Mouse (Mus musculus) midbrain, embryonic 12.5 days (tissue): ENCODE results near the gene Pard6b. TPM values are rescaled to one million over a fixed set of nuclear protein-coding genes. Genes with fewer than 3 reads are reported as not detected.
"Not testable (repeated sequence)": the region's sequence is repeated elsewhere in the genome, so short reads cannot be mapped to it uniquely, and the experiment has no call there.

Experiments used
- ATAC-seq: fragments of 200-750 bp; cut with Nextera tagmentation; 2 replicates; pipeline ENCODE4 v1.8.0; 2017; ENCODE audit warnings: low read depth, moderate TSS enrichment, moderate library complexity; ENCODE audit not compliant: low FRiP score
- H3K27ac ChIP-seq: fragments of 300-500 bp; sonication (generic); replicated peaks from 2 replicates; pipeline ENCODE4 v1.5.1; 2016; ENCODE audit warnings: mild to moderate bottlenecking
- H3K27me3 ChIP-seq: fragments of 300-500 bp; sonication (generic); 2 replicates; pipeline ENCODE4 v1.6.1; 2016; ENCODE audit warnings: mild to moderate bottlenecking
- H3K36me3 ChIP-seq: fragments of 300-500 bp; sonication (generic); 2 replicates; pipeline ENCODE4 v1.6.1; 2016
- H3K4me1 ChIP-seq: fragments of 300-500 bp; sonication (generic); 2 replicates; pipeline ENCODE4 v1.6.1; 2016
- H3K4me2 ChIP-seq: fragments of 300-500 bp; sonication (generic); replicated peaks from 2 replicates; pipeline ENCODE4 v1.6.1; 2016; ENCODE audit warnings: mild to moderate bottlenecking, moderate library complexity
- H3K4me3 ChIP-seq: fragments of 300-500 bp; sonication (generic); 2 replicates; pipeline ENCODE4 v1.5.1; 2016; ENCODE audit warnings: mild to moderate bottlenecking
- H3K9ac ChIP-seq: fragments of 300-500 bp; sonication (generic); replicated peaks from 2 replicates; pipeline ENCODE4 v1.6.1; 2016; ENCODE audit warnings: mild to moderate bottlenecking, moderate library complexity
- H3K9me3 ChIP-seq: fragments of 300-500 bp; sonication (generic); 2 replicates; pipeline ENCODE4 v1.6.1; 2016; ENCODE audit warnings: mild to moderate bottlenecking
- WGBS: fragments of 180-500 bp; shearing (Covaris S2); methylation state at CpG from one replicate; pipeline ENCODE4 v1.1.7; 2016; 5-methylcytosine and 5-hydroxymethylcytosine counted together
- polyA plus RNA-seq: library from polyadenylated mRNA; unstranded; fragments of >200 nt; fragmentation: Nextera tagmentation; extraction: Ambion mirVana; gene quantifications from 2 replicates; pipeline ENCODE4 v1.2.1, GENCODE M21; 2016

Gene Pard6b
- polyA plus RNA-seq, 1 experiment from 2014 or later = 8.6 TPM

- WGBS = 73% methylated on average over 20 of the region's 20 CpGs
- Histone ChIP-seq H3K27ac (peak overlapping the region; percentile 81), H3K9me3 (no peaks in the 10 kb centered on the region), H3K36me3 (no peaks in the 10 kb centered on the region), H3K27me3 (no peaks in the 10 kb centered on the region), H3K4me3 (no peak overlapping the region), H3K4me1 (peaks cover 6% of the 10 kb centered on the region; the same call in 1 of the 2 replicates), H3K4me2 (no peak overlapping the region), H3K9ac (no peak overlapping the region; the same call in 1 of the 2 replicates)
- peak; percentile 66 for ATAC-seq
These were observed 25.9 kb downstream of the Pard6b start for GRCm38 (mm10) chr2:168106701-168107178.

DNA sequence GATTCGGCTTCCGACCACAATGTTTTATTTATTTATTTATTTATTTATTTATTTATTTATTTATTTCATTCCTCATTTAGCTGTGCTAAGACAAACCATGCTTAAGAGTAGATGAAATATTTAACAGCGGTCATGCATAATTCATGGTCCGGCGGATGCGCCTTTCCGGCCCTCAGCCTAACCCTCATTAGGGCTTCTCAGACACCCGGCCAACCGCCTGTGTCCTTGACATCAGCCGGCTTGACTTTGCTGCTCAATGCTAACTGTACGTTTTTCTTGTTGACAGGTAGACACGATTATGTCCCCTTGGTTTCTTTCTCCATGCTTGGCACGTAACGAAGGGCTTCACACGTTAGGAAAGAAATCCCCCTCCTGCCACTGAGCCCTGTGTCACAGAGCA is 26.6 kb downstream of the Pard6b start:
- Histone ChIP-seq H3K4me2 (no peak overlapping the region), H3K27ac (peak overlapping the region; percentile 81), H3K4me3 (no peak overlapping the region), H3K27me3 (no peaks in the 10 kb centered on the region), H3K36me3 (no peaks in the 10 kb centered on the region), H3K4me1 (peaks cover 6% of the 10 kb centered on the region; the same call in 1 of the 2 replicates), H3K9ac (no peak overlapping the region), H3K9me3 (no peaks in the 10 kb centered on the region)
- peak; percentile 50; the same call in 1 of the 2 replicates for ATAC-seq
- 71% methylated on average over 15 of the region's 15 CpGs for WGBS

DNA sequence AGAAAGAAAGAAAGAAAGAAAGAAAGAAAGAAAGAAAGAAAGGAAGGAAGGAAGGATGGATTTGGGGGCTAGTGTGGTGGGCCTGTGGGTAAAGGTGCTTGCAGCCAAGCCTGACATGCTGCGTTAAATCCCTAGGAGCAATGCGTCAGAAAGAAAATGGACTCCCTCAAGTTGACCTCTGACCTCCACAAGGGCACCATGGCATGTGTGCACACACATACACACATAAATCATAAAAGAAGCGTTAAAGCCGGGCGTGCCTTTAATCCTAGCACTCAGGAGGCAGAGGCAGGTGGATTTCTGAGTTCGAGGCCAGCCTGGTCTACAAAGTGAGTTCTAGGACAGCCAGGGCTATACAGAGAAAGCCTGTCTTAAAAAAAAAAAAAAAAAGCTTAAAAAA is 27.1 kb downstream of the Pard6b start:
- not testable (repeated sequence) for H3K27ac ChIP-seq, ATAC-seq, H3K36me3 ChIP-seq, H3K27me3 ChIP-seq, H3K4me1 ChIP-seq, H3K9me3 ChIP-seq, H3K4me2 ChIP-seq, H3K4me3 ChIP-seq, H3K9ac ChIP-seq
- 86% methylated on average over 6 of the region's 6 CpGs for WGBS

DNA sequence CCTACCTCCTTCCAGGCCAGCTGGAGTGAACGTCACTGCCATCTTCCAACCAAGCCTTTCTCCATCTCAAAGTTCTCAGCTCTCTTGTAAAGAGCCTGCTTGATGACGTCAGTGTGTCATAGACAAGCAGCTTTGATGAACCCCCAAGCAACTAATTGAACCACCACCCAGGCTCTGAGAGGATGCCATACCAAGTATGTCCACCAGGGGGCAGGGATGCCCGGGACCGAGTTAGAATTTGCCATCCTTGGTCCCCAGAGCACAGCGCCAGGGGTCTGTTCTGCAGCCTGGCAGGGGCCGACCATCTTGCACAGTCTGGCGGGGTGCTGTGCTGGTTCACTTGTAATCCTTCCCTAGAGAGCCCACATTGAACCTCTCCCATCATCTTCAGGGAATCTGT is 31.1 kb downstream of the Pard6b start:
- no peak overlapping the region for H3K27ac ChIP-seq
- no peak overlapping the region for H3K4me3 ChIP-seq
- H3K27me3 ChIP-seq = peaks cover 8% of the 10 kb centered on the region
- 8% methylated on average over 7 of the region's 7 CpGs for WGBS
- H3K36me3 ChIP-seq = no peaks in the 10 kb centered on the region
- ATAC-seq = peak; percentile 44; the same call in 1 of the 2 replicates
- no peak overlapping the region for H3K9ac ChIP-seq
- H3K4me2 ChIP-seq = no peak overlapping the region
- H3K4me1 ChIP-seq = peaks cover 12% of the 10 kb centered on the region
- H3K9me3 ChIP-seq = no peaks in the 10 kb centered on the region

DNA sequence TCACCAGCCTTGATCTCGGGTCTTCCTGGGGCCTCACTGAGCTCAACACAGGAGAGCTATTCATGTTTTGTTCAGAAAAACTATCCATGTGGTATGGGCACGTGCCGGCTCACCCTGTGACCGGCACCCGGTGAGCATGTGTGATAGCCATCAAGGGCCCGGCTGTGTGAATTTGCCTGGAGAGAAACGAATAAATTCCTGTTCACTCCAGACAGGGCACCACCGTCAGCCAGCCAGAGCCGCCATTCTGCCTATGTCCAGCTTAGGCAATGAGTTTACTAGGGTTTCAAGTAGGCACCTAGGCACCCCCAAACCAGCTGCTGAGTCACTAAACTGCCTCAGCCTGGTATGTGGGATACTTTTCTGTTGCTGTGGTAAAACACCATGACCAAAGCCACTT is 32.5 kb downstream of the Pard6b start:
- H3K4me2 ChIP-seq = no peak overlapping the region
- H3K9ac ChIP-seq = no peak overlapping the region
- ATAC-seq = no peak
- H3K27ac ChIP-seq = no peak overlapping the region
- peaks cover 18% of the 10 kb centered on the region for H3K27me3 ChIP-seq
- H3K9me3 ChIP-seq = no peaks in the 10 kb centered on the region
- H3K4me1 ChIP-seq = peaks cover 16% of the 10 kb centered on the region
- WGBS = 88% methylated on average over 9 of the region's 9 CpGs
- no peaks in the 10 kb centered on the region for H3K36me3 ChIP-seq
- H3K4me3 ChIP-seq = no peak overlapping the region

DNA sequence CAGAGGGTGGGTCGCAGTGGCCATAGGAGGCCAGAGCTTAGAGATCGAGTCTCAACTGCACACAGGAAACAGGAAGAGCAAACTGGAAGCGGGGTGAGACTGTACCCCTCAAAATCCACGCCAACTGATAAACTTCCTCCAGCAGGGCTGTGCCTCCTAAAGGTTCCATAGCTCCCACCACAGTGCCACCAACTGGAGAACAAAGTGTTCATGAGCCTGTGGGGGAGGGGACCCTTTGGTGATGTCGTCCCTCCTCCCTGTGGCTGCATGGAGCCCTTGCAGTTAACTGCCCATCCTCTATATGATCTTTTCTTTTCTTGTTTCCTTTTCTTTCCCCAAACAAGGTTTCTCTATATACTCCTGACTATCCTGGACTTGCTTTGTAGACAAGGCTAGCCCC is 32.9 kb downstream of the Pard6b start:
- Histone ChIP-seq H3K9me3 (no peaks in the 10 kb centered on the region), H3K4me3 (no peak overlapping the region), H3K4me2 (no peak overlapping the region), H3K27ac (no peak overlapping the region), H3K9ac (no peak overlapping the region), H3K36me3 (no peaks in the 10 kb centered on the region), H3K4me1 (peaks cover 16% of the 10 kb centered on the region), H3K27me3 (peaks cover 21% of the 10 kb centered on the region)
- WGBS = 80% methylated on average over 5 of the region's 5 CpGs
- no peak for ATAC-seq

DNA sequence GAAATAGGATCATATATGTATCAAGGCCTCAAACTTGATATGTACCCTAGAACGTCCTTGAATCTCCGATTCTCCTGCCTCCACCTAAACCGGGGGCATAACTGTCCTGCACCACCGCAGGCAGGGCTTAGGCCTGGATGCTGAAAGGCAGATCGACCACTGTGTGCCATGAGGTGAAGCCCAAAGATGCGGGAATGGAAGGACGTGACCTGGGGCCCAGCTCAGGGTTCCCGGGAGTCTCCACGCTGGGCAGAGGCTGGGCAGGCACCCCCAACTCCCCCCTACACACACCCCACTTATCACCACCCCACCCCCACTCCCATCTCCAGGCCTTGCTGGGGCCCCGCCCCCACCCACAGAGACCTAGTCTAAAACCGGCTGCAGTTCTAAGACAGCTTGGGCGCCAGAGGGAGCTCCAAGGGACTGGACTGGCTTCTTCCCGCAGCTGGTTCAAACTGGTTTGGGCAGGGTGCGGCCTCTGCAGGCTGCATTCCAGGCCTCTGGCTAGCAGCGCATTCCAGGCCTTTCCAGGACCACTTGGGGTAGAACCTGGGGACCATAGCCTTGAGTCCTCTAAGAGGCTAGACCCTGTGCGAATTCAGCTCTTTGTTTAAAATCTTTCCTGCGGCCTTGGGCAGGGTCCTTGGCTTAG is 34.0 kb downstream of the Pard6b start:
- WGBS = 14% methylated on average over 17 of the region's 17 CpGs
- Histone ChIP-seq H3K4me2 (no peak overlapping the region; the same call in 1 of the 2 replicates), H3K4me3 (no peak overlapping the region), H3K27me3 (peaks cover 26% of the 10 kb centered on the region), H3K9ac (0 out of 2 replicates have a peak overlapping the region, but pooled peaks have one; percentile 28), H3K9me3 (no peaks in the 10 kb centered on the region), H3K4me1 (peaks cover 16% of the 10 kb centered on the region), H3K36me3 (no peaks in the 10 kb centered on the region), H3K27ac (peak overlapping the region; percentile 61)
- peak; percentile 71 for ATAC-seq

- ATAC-seq = no peak
- Histone ChIP-seq H3K36me3 (no peaks in the 10 kb centered on the region), H3K4me3 (no peak overlapping the region), H3K4me1 (peaks cover 16% of the 10 kb centered on the region), H3K27me3 (peaks cover 26% of the 10 kb centered on the region), H3K9me3 (no peaks in the 10 kb centered on the region), H3K4me2 (no peak overlapping the region), H3K9ac (no peak overlapping the region; the same call in 1 of the 2 replicates), H3K27ac (no peak overlapping the region)
- WGBS = 92% methylated on average over 3 of the region's 3 CpGs
These were observed 35.0 kb downstream of the Pard6b start for GRCm38 (mm10) chr2:168115826-168116225.

DNA sequence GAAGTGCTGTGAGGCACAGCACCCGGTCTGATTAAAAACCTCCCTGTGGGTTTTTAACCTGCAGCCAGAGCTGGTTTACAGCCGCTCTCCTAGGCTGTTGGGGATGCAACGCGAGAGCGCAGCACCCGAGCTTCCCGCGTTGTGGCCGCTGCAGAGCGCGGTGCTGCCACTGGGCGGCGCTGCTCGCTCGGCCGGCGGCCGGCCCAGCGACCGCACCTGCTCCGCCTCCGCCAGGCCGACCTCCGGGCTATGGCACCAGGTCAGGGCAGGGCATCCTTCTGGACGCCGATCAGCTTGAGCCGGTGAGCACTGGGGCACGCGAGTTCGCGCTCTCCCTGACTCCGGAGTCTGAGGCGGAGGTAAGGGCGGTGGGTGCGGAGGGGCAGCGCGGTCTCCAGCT is 36.3 kb downstream of the Pard6b start:
- WGBS = 0% methylated on average over 37 of the region's 37 CpGs
- no peaks in the 10 kb centered on the region for H3K36me3 ChIP-seq

DNA sequence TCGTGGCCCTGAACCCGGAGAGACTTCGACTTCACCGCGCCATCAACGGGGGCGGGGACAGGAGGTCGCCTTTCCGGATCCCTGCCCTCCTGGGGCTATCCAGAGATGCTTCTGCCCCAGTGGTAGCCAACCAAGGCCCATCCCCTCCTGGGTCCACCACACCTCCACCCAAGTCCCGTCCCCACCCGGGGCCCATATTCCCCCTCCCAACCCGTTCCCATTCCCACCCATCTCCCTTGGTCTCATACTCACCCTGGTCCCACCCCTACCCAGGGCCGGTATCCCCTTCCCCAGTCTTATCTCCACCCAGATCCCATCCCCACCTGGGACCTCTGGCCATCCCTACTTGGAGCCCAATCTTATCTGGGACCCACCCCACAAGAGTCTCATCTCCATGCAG is 36.7 kb downstream of the Pard6b start:
- Histone ChIP-seq H3K4me2 (peak overlapping the region; percentile 62), H3K9me3 (no peaks in the 10 kb centered on the region), H3K36me3 (no peaks in the 10 kb centered on the region), H3K9ac (peak overlapping the region; percentile 53; the same call in 1 of the 2 replicates), H3K4me3 (peak overlapping the region; percentile 41), H3K4me1 (peaks cover 16% of the 10 kb centered on the region), H3K27ac (no peak overlapping the region), H3K27me3 (peaks cover 26% of the 10 kb centered on the region)
- 3% methylated on average over 13 of the region's 13 CpGs for WGBS
- peak; percentile 33; the same call in 1 of the 2 replicates for ATAC-seq

More for the DNA sequence above, 36.3 kb downstream of the Pard6b start:
- H3K27ac ChIP-seq = no peak overlapping the region
- peak overlapping the region; percentile 53; the same call in 1 of the 2 replicates for H3K9ac ChIP-seq
- peak; percentile 57; the same call in 1 of the 2 replicates for ATAC-seq
- peak overlapping the region; percentile 41 for H3K4me3 ChIP-seq
- peaks cover 26% of the 10 kb centered on the region for H3K27me3 ChIP-seq
- peak overlapping the region; percentile 62 for H3K4me2 ChIP-seq
- no peaks in the 10 kb centered on the region for H3K9me3 ChIP-seq
- peaks cover 16% of the 10 kb centered on the region for H3K4me1 ChIP-seq

DNA sequence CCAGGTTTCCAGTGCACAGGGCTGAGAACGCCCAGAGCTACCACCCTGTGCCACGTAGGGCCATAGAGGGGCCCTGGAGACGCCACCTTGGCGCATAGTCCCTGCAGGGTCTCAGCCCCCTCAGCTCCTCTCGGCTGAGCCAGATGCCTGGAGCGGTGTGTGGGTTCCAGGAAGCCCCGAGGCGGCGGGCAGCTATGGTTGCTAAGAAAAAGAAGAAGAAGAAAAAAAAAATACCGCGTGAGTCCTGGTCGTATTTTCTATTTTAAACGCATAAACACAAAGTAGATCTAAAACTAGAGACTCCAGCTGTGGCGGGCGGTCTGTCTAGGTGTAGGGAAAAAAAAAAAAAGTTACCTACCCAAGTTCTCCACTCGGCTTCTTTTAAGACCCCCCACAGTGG is 37.2 kb downstream of the Pard6b start:
- H3K9me3 ChIP-seq = no peaks in the 10 kb centered on the region
- peaks cover 26% of the 10 kb centered on the region for H3K27me3 ChIP-seq
- no peak for ATAC-seq
- H3K9ac ChIP-seq = no peak overlapping the region
- no peak overlapping the region for H3K27ac ChIP-seq
- WGBS = 57% methylated on average over 16 of the region's 16 CpGs
- H3K4me2 ChIP-seq = no peak overlapping the region
- H3K36me3 ChIP-seq = no peaks in the 10 kb centered on the region
- H3K4me1 ChIP-seq = peaks cover 16% of the 10 kb centered on the region
- no peak overlapping the region for H3K4me3 ChIP-seq

DNA sequence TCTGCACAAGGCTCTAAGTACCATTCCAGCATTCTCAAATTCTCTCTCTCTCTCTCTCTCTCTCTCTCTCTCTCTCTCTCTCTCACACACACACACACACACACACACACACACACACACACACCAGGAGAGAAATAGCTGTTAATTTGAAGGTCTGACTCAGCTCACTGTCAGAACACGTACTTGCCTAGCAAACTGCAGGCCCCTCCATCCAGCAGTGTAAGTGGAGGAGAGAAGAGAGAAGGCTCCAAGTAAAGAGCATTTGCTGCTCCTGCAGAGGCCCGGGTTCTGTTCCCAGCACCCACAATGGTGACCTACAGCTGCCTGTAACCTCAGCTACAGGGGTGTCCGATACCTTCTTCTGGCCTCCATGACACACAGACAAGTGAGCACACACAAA is 37.7 kb downstream of the Pard6b start:
- Histone ChIP-seq H3K4me1 (peaks cover 16% of the 10 kb centered on the region), H3K9ac (no peak overlapping the region), H3K27me3 (peaks cover 26% of the 10 kb centered on the region), H3K9me3 (no peaks in the 10 kb centered on the region), H3K4me2 (no peak overlapping the region), H3K4me3 (no peak overlapping the region), H3K27ac (no peak overlapping the region), H3K36me3 (no peaks in the 10 kb centered on the region)
- WGBS = 90% methylated on average over 3 of the region's 3 CpGs
- ATAC-seq = no peak
